Mouse (Mus musculus) limb, embryonic 12.5 days (tissue): ENCODE measurements around the gene Dlgap3. TPM values are rescaled to one million over a fixed set of nuclear protein-coding genes. Genes with fewer than 3 reads are reported as not detected.
A peak's percentile ranks its signal among the peaks of the same experiment; 100 is the strongest.

Experiments used
- ATAC-seq: fragments of 200-750 bp; cut with Nextera tagmentation; 2 replicates; pipeline ENCODE4 v1.8.0; 2017; ENCODE audit warnings: low read depth, moderate TSS enrichment; ENCODE audit not compliant: insufficient number of reproducible peaks, insufficient read depth, low FRiP score, low TSS enrichment
- H3K27ac ChIP-seq: fragments of 300-500 bp; sonication (generic); 2 replicates; pipeline ENCODE4 v1.5.1; 2016; ENCODE audit warnings: mild to moderate bottlenecking, moderate library complexity
- H3K27me3 ChIP-seq: fragments of 300-500 bp; sonication (generic); 2 replicates; pipeline ENCODE4 v1.6.1; 2016; ENCODE audit warnings: mild to moderate bottlenecking, moderate library complexity
- H3K36me3 ChIP-seq: fragments of 300-500 bp; sonication (generic); 2 replicates; pipeline ENCODE4 v1.6.1; 2016; ENCODE audit warnings: mild to moderate bottlenecking, moderate library complexity
- H3K4me1 ChIP-seq: fragments of 300-500 bp; sonication (generic); replicated peaks from 2 replicates; pipeline ENCODE4 v1.6.1; 2016
- H3K4me2 ChIP-seq: fragments of 300-500 bp; sonication (generic); 2 replicates; pipeline ENCODE4 v1.6.1; 2016; ENCODE audit warnings: mild to moderate bottlenecking, moderate library complexity
- H3K4me3 ChIP-seq: fragments of 300-500 bp; sonication (generic); replicated peaks from 2 replicates; pipeline ENCODE4 v1.5.1; 2016; ENCODE audit warnings: mild to moderate bottlenecking
- H3K9ac ChIP-seq: fragments of 300-500 bp; sonication (generic); replicated peaks from 2 replicates; pipeline ENCODE4 v1.6.1; 2016; ENCODE audit warnings: mild to moderate bottlenecking, moderate library complexity
- H3K9me3 ChIP-seq: fragments of 300-500 bp; sonication (generic); 2 replicates; pipeline ENCODE4 v1.6.1; 2016; ENCODE audit warnings: mild to moderate bottlenecking, moderate library complexity
- WGBS: fragments of 180-500 bp; shearing (Covaris S2); methylation state at CpG from one replicate; pipeline ENCODE4 v1.1.7; 2016; 5-methylcytosine and 5-hydroxymethylcytosine counted together
- polyA plus RNA-seq: library from polyadenylated mRNA; unstranded; fragments of >200 nt; fragmentation: Nextera tagmentation; extraction: Ambion mirVana; gene quantifications from 2 replicates; pipeline ENCODE4 v1.2.1, GENCODE M21; 2016

Dlgap3 gene
- polyA plus RNA-seq, 1 experiment from 2014 or later = 0.31 TPM

- Histone ChIP-seq H3K9ac (no peak overlapping the region), H3K4me1 (peaks cover 7% of the 10 kb centered on the region), H3K36me3 (no peaks in the 10 kb centered on the region), H3K4me3 (no peak overlapping the region), H3K4me2 (no peak overlapping the region), H3K9me3 (0 out of 2 replicates have a peak, but pooled peaks cover 4% of the 10 kb centered on the region), H3K27me3 (peaks cover 66% of the 10 kb centered on the region), H3K27ac (no peak overlapping the region)
- ATAC-seq = no peak
- 55% methylated on average over 4 of the region's 4 CpGs for WGBS
These were observed 54.8 kb downstream of the Dlgap3 start for GRCm38 (mm10) chr4:127223755-127224154.

DNA sequence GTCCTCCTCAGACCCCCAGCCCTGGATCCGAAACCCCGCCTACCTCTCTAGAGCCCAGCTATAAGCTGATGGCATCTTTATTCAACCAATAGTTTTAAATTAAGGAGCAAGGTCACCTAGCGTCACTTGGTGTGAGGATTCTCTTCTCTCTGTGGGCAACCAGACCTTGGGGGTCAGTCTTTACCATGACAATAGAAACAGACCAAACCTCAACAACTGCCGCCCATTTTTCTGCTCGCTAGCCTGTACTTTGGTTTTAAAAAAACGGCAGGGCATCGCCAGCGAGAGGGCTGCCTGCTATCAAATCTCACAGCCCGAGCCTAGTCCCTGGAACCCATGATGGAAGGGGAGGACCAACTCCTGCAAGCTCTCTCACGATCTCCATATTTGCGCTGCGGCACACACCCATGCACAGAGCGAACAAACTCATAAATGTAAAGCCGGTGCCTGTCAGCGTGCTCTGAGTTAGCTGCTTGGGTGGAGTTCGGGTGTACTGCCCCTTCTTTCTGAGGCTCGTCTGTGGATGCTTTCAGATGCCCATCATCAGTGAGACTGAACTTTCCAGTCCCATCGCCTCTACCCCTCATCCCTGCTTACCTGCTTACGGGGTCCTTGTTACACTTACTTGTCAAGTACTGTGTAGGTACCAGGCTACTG lies 55.6 kb downstream of the Dlgap3 start:
- 0 out of 2 replicates have a peak, but pooled peaks cover 4% of the 10 kb centered on the region for H3K9me3 ChIP-seq
- WGBS = 16% methylated on average over 19 of the region's 19 CpGs
- peaks cover 68% of the 10 kb centered on the region for H3K27me3 ChIP-seq
- H3K36me3 ChIP-seq = no peaks in the 10 kb centered on the region
- peaks cover 7% of the 10 kb centered on the region for H3K4me1 ChIP-seq
- H3K27ac ChIP-seq = no peak overlapping the region
- H3K4me2 ChIP-seq = peak overlapping the region; percentile 27; the same call in 1 of the 2 replicates
- ATAC-seq = no peak
- H3K4me3 ChIP-seq = 0 out of 2 replicates have a peak overlapping the region, but pooled peaks have one; percentile 6
- H3K9ac ChIP-seq = no peak overlapping the region

- Histone ChIP-seq H3K9ac (no peak overlapping the region), H3K27ac (no peak overlapping the region), H3K4me3 (no peak overlapping the region), H3K27me3 (peaks cover 73% of the 10 kb centered on the region), H3K4me2 (no peak overlapping the region), H3K36me3 (no peaks in the 10 kb centered on the region), H3K4me1 (peaks cover 7% of the 10 kb centered on the region), H3K9me3 (no peaks in the 10 kb centered on the region)
- 54% methylated on average over 4 of the region's 4 CpGs for WGBS
- no peak for ATAC-seq
These were observed 57.1 kb downstream of the Dlgap3 start for GRCm38 (mm10) chr4:127226067-127226466.

- Histone ChIP-seq H3K27ac (no peak overlapping the region), H3K4me1 (peaks cover 7% of the 10 kb centered on the region), H3K9me3 (no peaks in the 10 kb centered on the region), H3K4me3 (no peak overlapping the region), H3K4me2 (0 out of 2 replicates have a peak overlapping the region, but pooled peaks have one; percentile 19), H3K9ac (no peak overlapping the region), H3K36me3 (no peaks in the 10 kb centered on the region), H3K27me3 (peaks cover 70% of the 10 kb centered on the region)
- WGBS = 16% methylated on average over 17 of the region's 17 CpGs
- ATAC-seq = no peak
These were observed 58.2 kb downstream of the Dlgap3 start for GRCm38 (mm10) chr4:127227051-127227673.

- 33% methylated on average over 6 of the region's 6 CpGs for WGBS
- no peak overlapping the region for H3K9ac ChIP-seq
- ATAC-seq = no peak
- no peaks in the 10 kb centered on the region for H3K36me3 ChIP-seq
- no peaks in the 10 kb centered on the region for H3K9me3 ChIP-seq
- peaks cover 38% of the 10 kb centered on the region for H3K27me3 ChIP-seq
- no peak overlapping the region for H3K4me3 ChIP-seq
- H3K4me2 ChIP-seq = no peak overlapping the region
- H3K4me1 ChIP-seq = peaks cover 17% of the 10 kb centered on the region
- no peak overlapping the region for H3K27ac ChIP-seq
These were observed 63.0 kb downstream of the Dlgap3 start for GRCm38 (mm10) chr4:127232028-127232427.

- peaks cover 18% of the 10 kb centered on the region for H3K4me1 ChIP-seq
- no peak for ATAC-seq
- H3K27ac ChIP-seq = no peak overlapping the region
- WGBS = 71% methylated on average over 5 of the region's 5 CpGs
- no peak overlapping the region for H3K9ac ChIP-seq
- H3K9me3 ChIP-seq = no peaks in the 10 kb centered on the region
- H3K36me3 ChIP-seq = no peaks in the 10 kb centered on the region
- peaks cover 38% of the 10 kb centered on the region for H3K27me3 ChIP-seq
- H3K4me3 ChIP-seq = no peak overlapping the region
- no peak overlapping the region for H3K4me2 ChIP-seq
These were observed 63.5 kb downstream of the Dlgap3 start for GRCm38 (mm10) chr4:127232551-127232950.

GRCm38 (mm10) chr4:127233416-127234125 lies 64.6 kb downstream of the Dlgap3 start:
- no peak overlapping the region for H3K9ac ChIP-seq
- H3K27me3 ChIP-seq = peaks cover 36% of the 10 kb centered on the region
- ATAC-seq = no peak
- no peak overlapping the region for H3K4me2 ChIP-seq
- 86% methylated on average over 40 of the region's 40 CpGs for WGBS
- H3K4me1 ChIP-seq = peaks cover 16% of the 10 kb centered on the region
- no peaks in the 10 kb centered on the region for H3K9me3 ChIP-seq
- no peaks in the 10 kb centered on the region for H3K36me3 ChIP-seq
- no peak overlapping the region for H3K27ac ChIP-seq
- no peak overlapping the region for H3K4me3 ChIP-seq

DNA sequence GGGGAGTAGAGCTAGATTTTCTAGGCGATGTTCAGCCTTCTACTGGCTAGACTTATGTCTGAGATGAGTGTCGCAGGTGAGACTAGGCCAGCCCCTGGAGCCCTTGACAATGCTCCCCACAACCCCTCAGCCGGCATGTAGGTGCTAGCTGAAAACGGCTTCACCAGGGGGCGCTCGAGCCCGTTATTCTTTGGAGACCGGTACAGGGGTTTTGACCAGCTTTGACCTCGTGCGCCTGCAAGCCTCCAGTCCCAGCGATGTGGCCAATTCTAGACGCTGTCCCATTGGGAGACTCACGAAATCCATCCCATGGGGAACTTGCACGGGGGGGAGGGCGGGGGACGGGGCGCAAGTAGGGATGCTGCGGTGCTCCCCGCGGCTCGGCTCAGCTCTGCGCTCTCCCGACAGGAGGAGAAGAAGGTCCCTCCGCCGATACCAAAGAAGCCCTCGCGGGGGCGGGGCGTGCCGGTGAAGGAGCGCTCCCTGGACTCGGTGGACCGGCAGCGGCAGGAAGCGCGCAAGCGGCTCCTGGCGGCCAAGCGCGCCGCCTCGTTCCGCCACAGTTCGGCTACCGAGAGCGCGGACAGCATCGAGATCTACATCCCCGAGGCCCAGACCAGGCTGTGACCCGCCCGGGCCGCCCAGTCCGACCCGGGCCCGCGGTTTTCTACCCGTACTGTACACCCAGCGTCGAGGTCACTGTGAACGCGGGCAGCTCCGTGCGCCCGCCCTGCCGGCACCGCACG lies 66.9 kb downstream of the Dlgap3 start:
- ATAC-seq = peak; percentile 70; the same call in 1 of the 2 replicates
- WGBS = under 1% methylated on average over 67 of the region's 67 CpGs
- peak overlapping the region; percentile 71 for H3K9ac ChIP-seq
- peaks cover 29% of the 10 kb centered on the region for H3K27me3 ChIP-seq
- peaks cover 16% of the 10 kb centered on the region for H3K4me1 ChIP-seq
- no peaks in the 10 kb centered on the region for H3K9me3 ChIP-seq
- H3K4me3 ChIP-seq = peak overlapping the region; percentile 60
- H3K36me3 ChIP-seq = no peaks in the 10 kb centered on the region
- peak overlapping the region; percentile 98 for H3K4me2 ChIP-seq
- no peak overlapping the region for H3K27ac ChIP-seq

DNA sequence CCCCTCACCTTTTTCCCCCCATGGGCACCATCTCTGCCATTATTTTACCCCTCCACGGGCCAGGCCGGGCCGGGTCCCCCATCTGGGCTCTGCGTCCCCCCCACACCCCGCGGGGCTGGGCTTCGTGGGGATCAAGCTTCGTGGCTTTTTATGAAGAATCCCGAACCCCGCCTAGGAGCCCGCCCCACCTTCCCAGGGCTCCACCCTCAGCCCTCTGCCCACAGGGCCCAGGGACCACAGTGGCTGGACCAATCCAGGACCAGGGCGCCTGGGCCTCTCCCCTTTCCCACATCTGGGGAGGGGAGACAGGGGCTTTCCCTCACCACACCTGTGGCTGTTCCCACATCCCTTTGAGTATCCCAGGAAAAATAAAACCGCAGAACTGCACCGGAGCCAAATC lies 67.6 kb downstream of the Dlgap3 start:
- H3K36me3 ChIP-seq = no peaks in the 10 kb centered on the region
- H3K4me1 ChIP-seq = peaks cover 16% of the 10 kb centered on the region
- peaks cover 31% of the 10 kb centered on the region for H3K27me3 ChIP-seq
- peak overlapping the region; percentile 71 for H3K9ac ChIP-seq
- H3K9me3 ChIP-seq = no peaks in the 10 kb centered on the region
- no peak overlapping the region for H3K27ac ChIP-seq
- H3K4me2 ChIP-seq = peak overlapping the region; percentile 98
- 0% methylated on average over 14 of the region's 14 CpGs for WGBS
- H3K4me3 ChIP-seq = peak overlapping the region; percentile 60
- ATAC-seq = 0 out of 2 replicates have a peak, but pooled peaks have one; percentile 37

GRCm38 (mm10) chr4:127237271-127237670 lies 68.3 kb downstream of the Dlgap3 start:
- H3K4me3 ChIP-seq = no peak overlapping the region

More at GRCm38 (mm10) chr4:127237271-127237670, 68.3 kb downstream of the Dlgap3 start:
- Histone ChIP-seq H3K9me3 (no peaks in the 10 kb centered on the region), H3K9ac (no peak overlapping the region), H3K27ac (no peak overlapping the region), H3K36me3 (no peaks in the 10 kb centered on the region), H3K4me1 (peaks cover 16% of the 10 kb centered on the region), H3K4me2 (peak overlapping the region; percentile 98; the same call in 1 of the 2 replicates), H3K27me3 (peaks cover 31% of the 10 kb centered on the region)
- ATAC-seq = no peak
- 65% methylated on average over 10 of the region's 10 CpGs for WGBS
